Mouse (Mus musculus) kidney, adult 18-20 months (tissue): ENCODE measurements around the gene Chst15.

ENCODE experiments used
- DNase-seq: peaks from one replicate; pipeline ENCODE4 v3.0.0; 2021

Chst15 gene

DNA sequence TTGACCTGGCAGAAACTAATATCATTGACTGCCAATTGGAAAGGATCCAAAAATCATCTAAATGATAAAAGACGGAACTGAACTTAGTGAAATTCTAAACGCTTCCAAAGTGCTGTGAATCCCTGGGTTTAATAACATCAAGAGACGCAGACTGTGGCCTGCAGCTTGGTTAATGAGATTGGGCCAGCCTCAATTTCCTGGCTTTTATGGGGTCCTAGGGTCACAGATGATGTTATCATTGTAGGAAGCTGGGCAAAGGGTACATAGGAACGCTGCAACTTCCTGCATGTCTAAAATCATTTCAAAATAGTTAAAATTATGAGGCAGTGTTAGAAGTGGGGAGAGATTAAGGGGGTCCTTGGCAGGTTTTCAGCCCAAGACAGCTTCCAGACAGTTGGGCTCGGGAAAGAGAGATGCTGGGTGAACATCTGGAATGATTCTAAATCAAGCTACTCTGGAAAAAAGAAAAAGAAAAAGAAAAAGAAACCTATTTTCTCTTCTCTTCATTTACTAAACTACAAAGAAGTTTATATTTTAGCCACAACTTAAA lies 17.3 kb downstream of the Chst15 start:
- no peak for DNase-seq

DNA sequence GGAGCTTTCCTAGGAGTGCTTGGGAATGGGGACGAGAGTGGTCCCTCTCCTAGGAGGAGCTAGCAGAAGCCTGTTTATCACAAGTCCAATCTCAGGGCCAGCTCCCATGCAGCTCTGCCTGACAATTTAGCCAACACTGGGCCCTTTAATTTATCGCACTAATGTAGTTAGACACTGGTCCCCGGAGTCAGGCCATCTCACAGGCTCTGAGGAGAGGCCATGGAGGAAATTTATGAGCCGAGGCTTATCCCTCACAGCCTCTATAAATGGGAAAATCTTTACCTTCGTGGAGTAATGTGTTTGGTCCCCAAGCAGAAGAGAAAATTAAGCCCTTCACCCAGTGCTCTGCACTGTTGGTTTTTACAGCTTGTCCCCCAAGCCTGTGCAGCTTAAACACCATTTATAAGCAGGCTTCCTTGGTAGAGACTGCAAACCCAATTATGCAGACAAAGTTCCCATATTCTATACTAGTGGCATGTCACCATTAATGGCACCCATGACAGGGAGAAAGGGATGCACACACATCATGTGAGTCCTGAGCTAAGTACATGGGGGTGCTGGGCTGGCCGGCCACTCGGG lies 18.5 kb downstream of the Chst15 start:
- DNase-seq: no peak

DNA sequence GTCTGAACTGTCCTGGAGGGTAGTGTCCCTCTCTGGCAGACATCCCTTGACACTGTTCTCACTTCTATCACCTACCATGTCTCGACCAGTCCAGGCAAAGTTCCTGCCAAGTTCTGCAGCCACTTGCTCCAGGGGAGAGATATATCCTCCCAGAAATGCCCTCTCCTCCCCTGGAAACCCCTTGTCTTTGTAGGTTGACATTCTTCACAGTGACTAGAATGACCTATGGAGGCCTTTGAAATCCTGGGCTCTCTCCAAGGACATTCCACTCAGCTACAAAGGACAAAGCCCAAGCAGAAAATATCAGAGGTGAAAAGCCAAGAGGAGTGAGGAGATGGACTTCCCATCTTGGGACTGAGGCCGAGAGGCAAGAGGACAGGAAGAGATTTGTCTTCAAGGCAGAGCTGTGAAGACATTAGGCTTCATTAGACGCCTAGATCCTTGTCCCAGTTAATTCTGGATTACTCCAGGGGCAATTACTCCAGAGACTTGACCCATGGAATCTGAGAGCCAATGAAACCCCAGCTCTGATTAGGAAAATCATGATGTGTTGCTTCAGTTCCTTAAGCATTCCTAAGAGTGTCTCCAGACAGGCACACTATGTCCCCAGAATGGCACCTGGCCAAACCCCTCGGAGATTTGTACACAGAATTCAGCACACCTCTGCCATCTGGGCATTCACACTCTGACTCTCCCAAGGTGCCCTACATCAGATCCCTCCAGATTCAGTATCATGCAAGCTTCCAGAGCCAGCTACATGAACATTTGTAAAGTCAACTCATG lies 20.2 kb downstream of the Chst15 start:
- no peak for DNase-seq

DNA sequence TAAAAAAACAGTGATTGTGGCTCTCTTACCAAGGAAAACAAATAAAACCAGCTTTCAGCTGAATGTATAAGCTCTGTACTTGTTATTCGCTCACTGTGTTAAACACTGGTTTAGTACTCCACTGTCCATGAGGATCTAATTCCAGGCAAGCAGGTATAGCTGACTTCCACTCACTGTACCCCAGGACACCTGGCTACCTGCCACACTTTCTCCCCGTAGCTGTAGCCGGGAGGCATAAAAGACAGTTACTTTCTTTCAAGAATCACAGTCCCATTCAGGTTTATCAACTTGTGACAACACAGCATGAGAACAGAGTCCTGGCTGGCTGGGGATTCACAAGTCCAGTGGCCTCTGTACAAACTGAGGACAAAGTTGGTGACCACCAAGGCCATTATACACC lies 20.9 kb downstream of the Chst15 start:
- no peak for DNase-seq

DNA sequence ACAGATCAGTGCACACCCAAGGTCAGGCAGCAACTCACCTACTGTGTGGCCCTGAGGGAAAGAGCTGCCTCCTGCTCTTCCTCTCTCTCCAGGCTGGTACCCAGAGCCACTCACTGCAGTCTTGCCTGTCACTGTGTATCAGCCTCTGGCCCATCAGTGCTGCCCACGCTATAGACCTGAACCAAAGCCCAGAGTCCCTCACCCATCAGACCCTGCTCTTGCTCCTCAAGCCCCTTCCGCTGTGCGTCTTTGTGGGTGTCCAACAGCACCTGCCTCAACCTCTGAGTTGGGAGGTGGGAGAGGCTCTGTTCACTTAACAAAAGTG lies 29.7 kb downstream of the Chst15 start:
- DNase-seq: no peak

DNA sequence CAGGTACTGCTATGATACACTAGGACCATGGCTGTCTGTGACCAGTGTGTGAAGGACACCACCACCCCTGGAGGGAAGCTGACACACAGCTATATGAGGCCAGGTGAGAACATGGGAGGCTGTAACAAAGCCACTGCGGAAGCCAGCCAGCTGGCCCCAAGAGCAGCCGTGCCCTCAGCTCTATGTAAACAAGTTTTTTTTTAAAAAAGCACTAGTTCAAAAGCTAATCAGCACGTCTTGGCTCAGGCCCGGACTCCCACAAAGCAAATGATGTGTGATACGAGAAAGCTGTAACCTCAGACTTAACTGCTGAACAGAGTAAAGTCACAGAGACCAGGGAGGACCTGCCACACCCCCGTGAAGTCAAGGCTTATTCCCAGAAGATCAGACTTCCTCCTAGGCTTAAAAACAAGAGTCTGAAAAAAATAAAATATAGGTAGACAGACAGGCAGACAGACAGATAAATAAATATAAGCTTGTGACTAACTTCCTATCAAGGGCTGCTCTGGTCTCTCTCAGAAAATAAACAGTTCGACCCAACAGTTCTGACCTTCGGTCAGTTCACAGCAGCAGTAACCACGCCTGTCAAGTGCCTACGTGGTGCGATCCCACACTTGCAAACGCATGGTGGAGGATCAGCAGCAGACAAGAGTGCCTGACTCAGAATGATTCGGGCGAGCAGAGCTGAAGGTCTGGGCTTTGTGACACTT lies 30.2 kb downstream of the Chst15 start:
- no peak for DNase-seq

DNA sequence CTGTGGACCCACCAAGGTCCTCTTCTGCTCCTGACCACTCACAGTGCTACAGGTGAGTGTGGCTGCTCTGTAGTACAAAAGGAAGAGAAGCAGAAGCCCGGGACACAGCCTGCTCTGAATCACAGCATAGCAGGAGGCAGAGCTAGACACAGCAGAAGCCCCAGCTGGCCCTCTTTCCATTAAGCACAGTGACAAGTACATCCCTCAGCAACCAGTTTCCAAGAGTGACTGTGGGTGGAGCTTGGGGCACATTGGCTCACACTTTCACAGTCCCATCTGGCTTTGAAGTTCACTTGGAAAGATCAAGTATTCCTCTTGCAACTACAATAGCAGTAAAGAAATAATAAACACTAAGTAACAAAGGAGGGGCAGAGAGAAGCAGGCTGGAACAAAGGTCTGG lies 32.2 kb downstream of the Chst15 start:
- DNase-seq: no peak

DNA sequence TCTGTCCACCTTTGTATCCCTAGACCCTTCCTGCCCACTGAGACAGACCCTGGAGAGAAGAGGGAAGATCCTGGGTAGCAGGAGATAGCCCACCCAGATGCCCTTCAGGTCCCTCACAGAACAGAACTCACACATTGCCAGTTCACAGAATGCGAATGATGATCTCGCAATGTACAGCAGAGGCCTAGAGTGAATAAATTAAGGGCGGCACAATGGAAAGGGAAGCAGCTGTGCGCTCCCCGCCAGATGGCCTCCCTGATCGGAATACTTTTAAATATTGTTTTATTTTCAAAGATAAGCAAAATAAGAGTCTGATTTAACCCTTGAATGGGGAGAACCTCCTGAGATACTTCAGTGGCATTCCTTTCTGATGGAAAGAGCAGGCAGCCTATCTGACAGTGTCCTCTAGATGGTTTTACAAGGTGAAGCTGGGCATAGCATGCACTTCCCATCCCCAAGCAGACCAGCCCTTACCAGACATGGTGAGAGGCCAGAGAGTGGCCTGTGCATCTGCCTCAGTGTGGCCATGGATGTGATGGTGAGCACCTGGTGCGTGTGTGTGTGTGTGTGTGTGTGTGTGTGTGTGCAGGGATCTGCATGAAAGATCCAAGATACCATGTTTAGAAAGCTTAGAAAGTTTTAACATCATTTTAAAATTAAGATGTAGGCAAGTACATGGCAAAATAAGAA lies 32.8 kb downstream of the Chst15 start:
- DNase-seq: no peak

- DNase-seq: no peak
These were observed 34.5 kb downstream of the Chst15 start for GRCm38 (mm10) chr7:132282576-132282975.

- no peak for DNase-seq
These were observed 34.9 kb downstream of the Chst15 start for GRCm38 (mm10) chr7:132282161-132282560.

GRCm38 (mm10) chr7:132281753-132282152 lies 35.3 kb downstream of the Chst15 start:
- DNase-seq: no peak

GRCm38 (mm10) chr7:132278658-132279057 lies 38.4 kb downstream of the Chst15 start:
- DNase-seq: peak; percentile 40

DNA sequence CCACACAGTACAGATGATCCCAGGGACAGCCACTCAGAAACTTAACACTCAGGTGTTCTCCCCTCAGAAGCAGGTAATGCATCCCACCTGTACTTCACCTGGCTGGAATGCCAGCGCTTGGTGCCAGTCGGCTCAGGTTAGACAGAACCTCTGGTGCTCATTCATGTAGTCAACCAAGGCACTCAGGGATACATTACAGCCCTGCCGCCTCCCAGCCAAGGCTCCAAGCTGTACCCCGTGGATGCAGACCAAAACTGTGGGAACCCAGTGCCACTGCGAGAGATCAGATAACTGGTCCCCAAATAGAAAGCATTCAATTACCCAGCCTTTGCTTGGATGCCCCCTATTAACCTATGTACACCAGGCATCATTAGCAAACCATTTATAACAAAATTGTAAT lies 40.7 kb downstream of the Chst15 start:
- no peak for DNase-seq

DNA sequence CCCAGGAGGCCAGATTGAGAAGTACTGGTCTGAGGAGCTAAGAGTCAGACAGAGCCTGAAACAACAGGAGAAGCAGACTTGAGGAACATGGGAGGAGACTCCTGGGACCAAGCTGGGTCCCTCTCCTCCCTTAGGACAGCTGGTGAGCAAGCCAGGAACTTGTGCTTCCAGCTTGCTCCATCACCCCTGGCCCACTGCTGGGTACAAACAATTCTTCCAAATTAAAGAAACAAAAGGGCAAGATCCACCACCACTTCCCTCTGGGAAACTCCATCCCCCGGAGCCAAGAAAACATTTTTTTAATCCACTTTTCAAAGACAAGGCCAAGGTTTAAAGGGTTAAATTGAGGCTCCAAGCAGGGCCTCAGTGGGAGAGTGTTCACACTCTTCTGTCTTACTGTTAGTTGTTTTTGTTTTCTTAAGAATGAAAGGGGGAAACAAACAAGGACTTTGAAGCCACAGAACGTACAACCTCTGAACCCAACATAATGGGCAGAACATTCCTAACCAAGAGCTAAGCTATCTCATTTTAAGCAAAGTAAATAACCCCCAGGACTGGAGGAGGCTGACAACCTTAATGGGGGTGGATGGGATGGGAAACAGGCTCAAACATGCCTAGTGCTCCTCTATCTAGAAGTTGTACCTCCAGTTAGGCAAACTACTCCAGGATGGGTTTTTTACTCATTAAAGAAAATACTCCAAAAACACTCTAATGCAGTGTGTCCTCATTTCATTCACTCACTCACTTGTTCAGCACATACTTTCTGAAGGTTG lies 43.1 kb downstream of the Chst15 start:
- no peak for DNase-seq

DNA sequence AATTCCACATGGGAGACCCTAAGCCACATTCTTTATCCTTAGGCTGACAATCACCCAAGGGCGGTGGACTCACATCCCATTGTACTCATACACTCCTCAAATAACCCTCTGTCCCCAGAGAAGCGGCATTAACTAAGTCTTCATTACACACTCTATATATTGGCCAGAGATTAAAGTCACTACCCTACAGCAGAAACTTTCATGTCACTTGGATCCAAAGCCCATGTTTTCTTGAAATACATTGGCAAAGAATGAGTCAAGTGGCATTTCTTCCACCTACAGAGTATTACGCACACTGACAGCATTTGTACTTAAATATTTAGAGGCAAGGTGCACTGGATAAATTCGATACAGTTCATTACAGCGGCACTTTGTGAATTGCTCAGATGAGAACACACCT lies 44.0 kb downstream of the Chst15 start:
- DNase-seq: no peak

GRCm38 (mm10) chr7:132270364-132270763 lies 46.7 kb downstream of the Chst15 start:
- DNase-seq: no peak

DNA sequence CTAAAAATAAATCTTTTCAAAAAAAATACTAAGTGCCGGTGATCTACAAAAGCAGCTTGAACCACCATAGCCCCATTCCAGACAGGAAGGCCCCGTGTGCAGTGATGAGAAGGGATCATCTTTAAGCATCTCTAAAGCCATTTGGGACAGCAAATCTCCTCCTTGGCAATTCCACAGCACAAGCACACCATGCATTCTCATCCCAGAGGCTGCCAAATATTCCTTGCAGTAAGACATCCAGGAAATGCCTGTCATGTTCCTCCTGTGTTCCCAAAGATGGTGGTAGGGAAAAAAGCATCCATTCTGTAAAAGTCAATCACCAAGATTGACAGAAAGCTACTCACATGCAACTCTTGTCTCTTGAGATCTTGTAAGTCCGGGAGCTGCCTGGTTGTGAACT lies 47.4 kb downstream of the Chst15 start:
- DNase-seq: no peak

DNA sequence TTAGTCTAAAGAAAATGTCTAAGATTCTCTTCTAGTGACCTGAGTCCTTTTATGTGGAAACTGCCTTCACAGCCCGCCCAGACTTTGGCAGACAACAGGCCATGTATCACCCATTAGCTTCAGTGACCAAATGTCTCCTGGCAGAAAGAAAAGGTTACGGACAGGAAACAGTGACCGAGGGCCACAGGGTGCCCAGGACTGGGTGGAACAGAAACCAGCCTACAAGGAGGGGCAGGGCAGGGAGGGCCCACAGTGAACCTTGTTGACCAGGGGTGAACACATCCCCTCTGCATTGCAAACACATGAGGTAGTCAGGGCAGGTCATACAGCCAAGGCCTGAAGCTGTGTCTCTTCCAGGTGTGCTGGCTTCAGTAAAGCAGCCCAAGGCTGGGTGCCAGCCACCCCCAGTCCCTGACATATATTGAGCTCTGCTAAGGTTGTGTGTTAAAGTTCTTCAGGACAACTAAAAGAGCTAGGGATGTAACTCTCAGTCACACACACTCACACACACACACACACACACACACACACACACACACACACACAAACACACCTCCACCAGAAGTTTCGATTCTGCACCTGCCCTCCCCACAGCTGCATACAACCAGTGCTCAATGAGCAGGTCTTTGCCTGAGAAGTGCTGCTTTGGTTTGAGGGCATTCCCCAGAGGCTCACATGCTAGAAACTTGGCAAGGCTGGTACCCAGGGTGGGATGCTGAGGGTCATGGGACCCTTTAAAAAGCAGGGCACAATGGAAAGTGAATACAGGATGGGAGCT lies 49.1 kb downstream of the Chst15 start:
- DNase-seq: no peak

- DNase-seq: no peak
These were observed 52.3 kb downstream of the Chst15 start for GRCm38 (mm10) chr7:132264763-132265162.

DNA sequence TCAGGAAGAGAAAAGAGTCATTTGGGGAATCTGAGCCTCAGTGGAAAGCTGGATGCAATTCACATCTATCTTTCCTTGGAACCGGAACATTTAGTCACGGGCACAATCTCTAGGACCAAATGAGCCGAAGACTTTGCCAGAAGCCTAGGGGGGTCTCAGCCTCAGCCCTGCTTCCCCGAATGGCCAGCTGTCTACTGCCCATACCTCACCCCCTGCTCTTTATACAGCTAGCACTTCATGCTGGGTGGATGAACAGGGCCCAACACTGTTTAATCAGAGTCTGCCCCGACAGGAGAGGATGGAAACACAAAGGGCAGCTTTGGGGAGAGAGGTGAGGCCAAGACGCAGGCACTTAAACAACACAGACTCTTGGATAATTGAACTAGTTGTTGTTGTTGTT lies 53.8 kb downstream of the Chst15 start:
- DNase-seq: no peak

DNA sequence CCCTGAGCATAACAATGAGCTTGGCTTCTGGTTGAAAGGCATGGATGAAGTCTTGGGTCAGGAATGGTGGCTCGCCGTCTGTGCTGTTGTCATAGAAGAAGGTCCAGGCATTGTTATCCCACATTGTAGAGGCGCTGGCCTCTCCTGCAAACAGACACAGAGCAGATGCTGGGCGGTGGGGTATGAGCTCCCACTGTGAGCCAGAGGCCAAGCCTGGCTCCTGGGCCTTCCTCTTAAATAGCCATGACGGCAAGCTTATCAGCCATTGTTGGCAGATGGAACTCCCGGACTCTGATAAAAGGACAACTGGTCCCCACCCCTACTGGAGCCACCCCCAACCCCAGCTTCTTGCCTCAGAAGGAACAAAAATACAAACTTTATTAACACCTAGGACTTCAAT lies 54.3 kb downstream of the Chst15 start:
- no peak for DNase-seq

- no peak for DNase-seq
These were observed 55.1 kb downstream of the Chst15 start for GRCm38 (mm10) chr7:132261885-132262284.
